Mouse (Mus musculus) lung, postnatal 0 days (tissue): ENCODE results near the gene Zfp704.

Source experiments
- CTCF ChIP-seq: IDR thresholded peaks from 2 replicates; pipeline ENCODE4 v1.5.1; 2016; ENCODE audit warnings: antibody characterized with exemption, mild to moderate bottlenecking
- EP300 ChIP-seq: IDR thresholded peaks from 2 replicates; pipeline ENCODE4 v1.6.1; 2016; ENCODE audit warnings: antibody characterized with exemption, mild to moderate bottlenecking, control low read depth

DNA sequence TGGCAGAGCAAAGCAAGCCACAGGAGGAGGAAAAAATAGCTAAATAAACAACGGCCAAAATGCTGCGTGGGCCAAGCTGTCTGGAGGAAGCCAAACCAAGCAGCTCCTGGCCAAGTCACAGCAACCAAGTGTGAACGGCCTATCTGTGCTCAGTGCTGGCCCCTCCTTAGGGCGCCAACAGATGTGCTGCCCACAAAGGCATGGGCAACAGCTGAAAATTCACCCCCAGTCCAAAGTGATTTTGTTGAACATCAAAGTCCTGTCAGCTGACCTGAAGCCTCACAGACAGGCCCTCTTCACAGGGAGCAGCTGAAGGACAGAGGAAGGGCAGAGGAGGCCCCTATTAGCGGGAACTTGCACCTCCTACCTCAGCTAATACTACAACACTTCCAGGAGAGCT lies 148.2 kb downstream of the Zfp704 start:
- no peak for TF ChIP-seq CTCF
- no peak for TF ChIP-seq EP300
